Mouse (Mus musculus): ENCODE measurements at regions not wholly inside any gene's neighbourhood (a gene's known extent, or its start where the extent isn't known, plus 50 kb on each side); places are given as distances from the start of the nearest gene placed in this dataset.

DNA sequence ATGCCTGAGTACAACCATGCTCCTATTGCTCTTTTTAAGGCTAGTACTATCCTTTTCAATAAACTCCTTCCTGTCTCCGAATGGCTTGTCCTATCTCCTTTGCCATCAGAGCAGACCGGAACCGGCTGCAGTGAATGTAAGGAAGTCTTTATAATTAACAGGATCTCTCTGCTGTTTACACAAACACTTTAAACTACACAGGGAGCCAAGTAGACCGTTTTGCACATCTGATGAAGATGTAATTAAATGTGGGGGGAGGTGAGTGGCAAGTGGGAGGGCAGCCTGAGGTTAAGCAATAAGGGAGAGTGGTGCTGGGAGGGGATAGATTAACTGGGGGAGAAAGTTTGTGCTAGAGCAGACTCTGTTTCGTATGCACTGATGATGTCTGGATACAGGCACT lies 561.9 kb downstream of the Dhx35 start:
- H3K9me3 ChIP-seq (replicated peaks), result no peaks in the 10 kb centered on the region

GRCm38 (mm10) chr2:159361371-159361770 lies 566.8 kb downstream of the Dhx35 start:
- Histone ChIP-seq H3K9me3 (replicated peaks) (no peaks in the 10 kb centered on the region), H3K27me3 (ENCODE audit: low read depth, poor library complexity, severe bottlenecking) (no peaks in the 10 kb centered on the region), H3K4me1 (peaks cover 8% of the 10 kb centered on the region), H3K36me3 (no peaks in the 10 kb centered on the region), H3K27ac (no peak overlapping the region), H3K4me3 (no peak overlapping the region)
- WGBS, result 84% methylated on average over 3 of the region's 3 CpGs
- DNase-seq (ENCODE audit: low spot score), result no peak

More for the DNA sequence above, 561.9 kb downstream of the Dhx35 start:
- H3K4me3 ChIP-seq, result no peak overlapping the region
- H3K27ac ChIP-seq, result 0 out of 2 replicates have a peak overlapping the region, but pooled peaks have one; percentile 14
- WGBS, result 33% methylated on average over 5 of the region's 5 CpGs
- DNase-seq (ENCODE audit: low spot score), result no peak
- no peaks in the 10 kb centered on the region for H3K27me3 ChIP-seq (ENCODE audit: low read depth, poor library complexity, severe bottlenecking)
- H3K36me3 ChIP-seq, result no peaks in the 10 kb centered on the region
- peaks cover 13% of the 10 kb centered on the region for H3K4me1 ChIP-seq

GRCm38 (mm10) chr2:159392865-159393264 lies 598.3 kb downstream of the Dhx35 start:
- 46% methylated on average over 10 of the region's 10 CpGs for WGBS
- Histone ChIP-seq H3K27me3 (ENCODE audit: low read depth, poor library complexity, severe bottlenecking) (no peaks in the 10 kb centered on the region), H3K27ac (no peak overlapping the region), H3K4me3 (no peak overlapping the region), H3K36me3 (no peaks in the 10 kb centered on the region), H3K4me1 (no peaks in the 10 kb centered on the region), H3K9me3 (replicated peaks) (no peaks in the 10 kb centered on the region)
- DNase-seq (ENCODE audit: low spot score), result no peak

DNA sequence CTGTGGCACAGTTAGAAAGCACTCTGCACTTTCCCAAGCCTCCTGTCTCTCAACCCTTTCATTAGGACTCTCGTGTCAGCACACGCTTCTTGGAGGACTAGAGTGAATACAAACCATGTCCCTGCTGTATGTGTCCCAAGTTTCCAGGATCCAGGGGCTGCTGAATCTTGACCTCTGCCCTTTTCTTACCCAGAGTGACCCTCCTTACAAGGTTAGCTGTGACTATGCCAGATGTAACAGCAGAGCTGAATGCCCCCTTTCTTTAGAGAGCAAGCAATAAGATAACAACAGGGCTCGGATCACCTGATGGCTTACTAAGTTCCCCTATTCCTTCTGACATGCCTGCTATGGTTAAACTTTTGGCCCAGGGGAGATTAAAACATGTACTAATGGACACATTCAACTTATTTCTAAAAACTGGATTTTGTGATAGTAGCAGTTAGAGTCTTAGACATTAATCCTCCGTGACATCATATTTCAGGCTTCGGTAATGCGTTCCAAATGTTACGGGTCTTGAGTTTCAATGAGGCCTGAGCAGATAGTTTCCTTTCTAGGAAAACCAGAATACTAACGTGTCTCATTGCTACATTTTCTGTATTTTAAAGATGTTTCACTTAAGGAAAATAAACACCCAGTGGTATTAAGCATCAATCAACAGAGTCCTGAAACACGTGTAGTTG lies 607.0 kb downstream of the Dhx35 start:
- peaks cover 25% of the 10 kb centered on the region for H3K4me1 ChIP-seq
- no peak overlapping the region for H3K27ac ChIP-seq
- H3K4me3 ChIP-seq, result no peak overlapping the region
- H3K36me3 ChIP-seq, result no peaks in the 10 kb centered on the region
- no peaks in the 10 kb centered on the region for H3K9me3 ChIP-seq (replicated peaks)
- H3K27me3 ChIP-seq (ENCODE audit: low read depth, poor library complexity, severe bottlenecking), result 0 out of 2 replicates have a peak, but pooled peaks cover 3% of the 10 kb centered on the region
- 35% methylated on average over 9 of the region's 9 CpGs for WGBS
- DNase-seq (ENCODE audit: low spot score), result peak; percentile 35

DNA sequence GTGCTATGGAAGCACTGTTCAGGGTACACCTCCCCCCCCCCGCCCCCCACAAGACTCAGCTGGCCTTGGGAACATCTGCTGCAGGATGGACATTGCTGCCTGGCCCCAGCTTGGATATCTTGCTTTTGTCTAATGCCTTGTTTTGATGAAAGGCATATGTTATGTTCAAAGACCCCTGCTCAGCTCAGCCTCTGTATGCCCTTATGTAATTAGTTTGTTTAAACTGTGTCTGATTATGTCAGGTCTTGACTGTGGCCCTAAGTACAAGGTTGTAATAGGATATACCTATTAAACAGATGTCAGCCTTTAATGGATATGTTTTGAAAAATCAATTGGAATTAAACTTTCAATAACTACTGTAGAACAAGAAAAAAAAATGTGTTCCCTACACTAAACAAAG lies 610.3 kb downstream of the Dhx35 start:
- Histone ChIP-seq H3K4me1 (peaks cover 25% of the 10 kb centered on the region), H3K4me3 (no peak overlapping the region), H3K9me3 (replicated peaks) (no peaks in the 10 kb centered on the region), H3K27ac (no peak overlapping the region), H3K27me3 (ENCODE audit: low read depth, poor library complexity, severe bottlenecking) (peaks cover 19% of the 10 kb centered on the region; the same call in 1 of the 2 replicates), H3K36me3 (no peaks in the 10 kb centered on the region)
- WGBS, result 70% methylated on average over 1 of the region's 1 CpGs
- no peak for DNase-seq (ENCODE audit: low spot score)

- Histone ChIP-seq H3K36me3 (no peaks in the 10 kb centered on the region), H3K27ac (no peak overlapping the region), H3K27me3 (ENCODE audit: low read depth, poor library complexity, severe bottlenecking) (peaks cover 39% of the 10 kb centered on the region), H3K9me3 (replicated peaks) (no peaks in the 10 kb centered on the region), H3K4me1 (peaks cover 18% of the 10 kb centered on the region), H3K4me3 (no peak overlapping the region)
- WGBS, result 15% methylated on average over 1 of the region's 1 CpGs
- DNase-seq (ENCODE audit: low spot score), result peak; percentile 69
These were observed 620.0 kb downstream of the Dhx35 start for GRCm38 (mm10) chr2:159414599-159414998.

DNA sequence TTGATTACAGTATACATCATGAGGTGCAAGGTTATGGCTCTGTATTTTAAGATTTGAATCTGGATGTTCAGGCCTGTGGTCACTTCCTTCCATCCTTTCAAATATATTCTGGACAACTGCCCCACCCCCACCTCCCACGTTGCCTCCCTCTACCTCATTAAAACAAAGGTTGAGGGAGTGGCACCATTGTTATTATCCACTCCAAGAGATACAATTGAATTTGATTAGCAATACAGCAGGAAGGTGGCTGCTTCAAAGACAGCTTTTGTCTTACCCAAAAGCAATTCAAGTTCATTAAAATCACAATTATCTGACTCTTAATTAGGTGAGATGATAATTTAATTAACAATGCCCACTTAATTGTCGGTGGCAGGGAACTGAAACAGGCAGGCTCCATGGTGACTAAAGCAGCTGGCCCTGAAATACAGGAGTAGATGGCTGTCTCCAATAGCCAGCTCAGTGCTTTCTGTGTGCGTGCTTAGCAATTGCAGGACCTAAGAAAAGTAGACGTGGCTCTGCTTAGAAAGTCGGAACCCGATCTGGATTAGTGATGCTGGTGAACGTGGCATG lies 623.8 kb downstream of the Dhx35 start:
- no peaks in the 10 kb centered on the region for H3K9me3 ChIP-seq (replicated peaks)
- H3K4me3 ChIP-seq, result no peak overlapping the region
- WGBS, result 77% methylated on average over 7 of the region's 7 CpGs
- no peaks in the 10 kb centered on the region for H3K36me3 ChIP-seq
- peaks cover 32% of the 10 kb centered on the region for H3K4me1 ChIP-seq
- no peak for DNase-seq (ENCODE audit: low spot score)
- peaks cover 22% of the 10 kb centered on the region for H3K27me3 ChIP-seq (ENCODE audit: low read depth, poor library complexity, severe bottlenecking)
- no peak overlapping the region for H3K27ac ChIP-seq

GRCm38 (mm10) chr2:159422281-159422937 lies 627.8 kb downstream of the Dhx35 start:
- no peaks in the 10 kb centered on the region for H3K9me3 ChIP-seq (replicated peaks)
- WGBS, result 45% methylated on average over 7 of the region's 7 CpGs
- no peak overlapping the region for H3K4me3 ChIP-seq
- no peaks in the 10 kb centered on the region for H3K36me3 ChIP-seq
- peak; percentile 43 for DNase-seq (ENCODE audit: low spot score)
- H3K27me3 ChIP-seq (ENCODE audit: low read depth, poor library complexity, severe bottlenecking), result peaks cover 5% of the 10 kb centered on the region; the same call in 1 of the 2 replicates
- H3K27ac ChIP-seq, result peak overlapping the region; percentile 64
- peaks cover 29% of the 10 kb centered on the region for H3K4me1 ChIP-seq

GRCm38 (mm10) chr2:159428201-159428600 lies 633.6 kb downstream of the Dhx35 start:
- H3K27me3 ChIP-seq (ENCODE audit: low read depth, poor library complexity, severe bottlenecking), result no peaks in the 10 kb centered on the region
- peaks cover 40% of the 10 kb centered on the region for H3K4me1 ChIP-seq
- no peak overlapping the region for H3K27ac ChIP-seq
- H3K4me3 ChIP-seq, result no peak overlapping the region
- no peak for DNase-seq (ENCODE audit: low spot score)
- no peaks in the 10 kb centered on the region for H3K9me3 ChIP-seq (replicated peaks)
- H3K36me3 ChIP-seq, result no peaks in the 10 kb centered on the region
- 51% methylated on average over 1 of the region's 1 CpGs for WGBS

DNA sequence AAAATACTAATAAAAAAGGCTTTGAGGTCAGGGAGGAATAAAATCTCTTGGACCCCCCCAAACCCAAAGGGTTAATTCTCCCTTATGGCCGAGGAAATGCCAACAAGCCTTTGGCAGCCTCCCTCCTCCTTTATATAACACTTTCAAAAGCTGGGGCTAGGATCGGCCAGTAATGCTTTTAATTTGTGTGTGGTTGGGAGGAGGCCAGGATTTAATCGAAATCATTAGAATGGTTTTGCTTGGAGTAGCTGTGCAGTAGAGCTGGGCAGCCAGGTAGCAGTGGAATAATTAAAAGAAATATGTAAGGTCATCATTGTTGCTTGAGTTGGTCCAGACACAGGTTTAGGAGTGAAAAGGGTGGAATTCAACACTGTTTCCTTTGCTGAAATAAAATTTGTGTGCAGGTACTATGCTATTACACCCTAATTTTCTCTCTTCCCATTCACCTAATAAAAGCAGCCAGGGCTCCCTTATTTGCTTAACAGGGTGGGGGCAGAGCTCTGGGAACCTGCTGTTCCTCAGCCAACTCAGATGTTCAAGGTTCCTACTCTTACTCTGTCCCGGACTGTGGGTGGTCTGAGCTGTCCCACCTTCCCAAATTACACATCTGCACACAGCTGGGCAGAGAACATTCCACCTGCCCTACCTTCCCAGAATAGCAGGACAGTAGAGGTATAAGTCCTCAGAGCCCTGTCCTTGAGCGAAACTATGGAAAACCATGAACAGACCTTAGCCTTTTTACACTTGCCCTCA lies 636.1 kb downstream of the Dhx35 start:
- no peak for DNase-seq (ENCODE audit: low spot score)
- WGBS, result 72% methylated on average over 5 of the region's 5 CpGs
- H3K9me3 ChIP-seq (replicated peaks), result no peaks in the 10 kb centered on the region
- no peaks in the 10 kb centered on the region for H3K36me3 ChIP-seq
- H3K4me3 ChIP-seq, result no peak overlapping the region
- no peaks in the 10 kb centered on the region for H3K27me3 ChIP-seq (ENCODE audit: low read depth, poor library complexity, severe bottlenecking)
- peaks cover 25% of the 10 kb centered on the region for H3K4me1 ChIP-seq
- H3K27ac ChIP-seq, result no peak overlapping the region

GRCm38 (mm10) chr2:159438961-159439360 lies 644.4 kb downstream of the Dhx35 start:
- Histone ChIP-seq H3K27ac (no peak overlapping the region), H3K27me3 (ENCODE audit: low read depth, poor library complexity, severe bottlenecking) (no peaks in the 10 kb centered on the region), H3K9me3 (replicated peaks) (no peaks in the 10 kb centered on the region), H3K4me3 (no peak overlapping the region), H3K4me1 (peaks cover 14% of the 10 kb centered on the region), H3K36me3 (no peaks in the 10 kb centered on the region)
- DNase-seq (ENCODE audit: low spot score), result no peak
- WGBS, result 68% methylated on average over 6 of the region's 6 CpGs

DNA sequence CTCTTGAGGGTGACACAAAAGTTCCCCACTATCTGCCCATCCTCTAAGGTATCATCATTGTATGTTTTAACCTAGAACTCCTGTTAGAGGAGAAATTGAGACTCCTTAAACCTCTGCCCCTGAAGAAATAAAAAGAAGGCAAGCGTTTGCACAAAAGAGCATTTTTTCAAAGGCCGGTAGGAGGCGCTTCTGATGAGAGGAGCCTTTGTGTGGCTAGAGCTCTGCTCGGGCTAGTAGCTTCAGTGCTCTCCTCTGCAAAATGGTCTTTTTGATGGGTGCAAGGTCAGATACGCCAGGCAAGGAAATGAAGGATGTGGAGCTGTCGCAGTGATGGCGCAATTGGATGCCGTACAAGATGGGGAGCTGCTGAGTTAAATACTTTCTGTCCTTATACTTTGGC lies 649.0 kb downstream of the Dhx35 start:
- no peaks in the 10 kb centered on the region for H3K27me3 ChIP-seq (ENCODE audit: low read depth, poor library complexity, severe bottlenecking)
- no peaks in the 10 kb centered on the region for H3K9me3 ChIP-seq (replicated peaks)
- H3K36me3 ChIP-seq, result no peaks in the 10 kb centered on the region
- DNase-seq (ENCODE audit: low spot score), result no peak
- no peak overlapping the region for H3K27ac ChIP-seq
- peaks cover 14% of the 10 kb centered on the region for H3K4me1 ChIP-seq
- H3K4me3 ChIP-seq, result no peak overlapping the region
- WGBS, result 30% methylated on average over 8 of the region's 8 CpGs

DNA sequence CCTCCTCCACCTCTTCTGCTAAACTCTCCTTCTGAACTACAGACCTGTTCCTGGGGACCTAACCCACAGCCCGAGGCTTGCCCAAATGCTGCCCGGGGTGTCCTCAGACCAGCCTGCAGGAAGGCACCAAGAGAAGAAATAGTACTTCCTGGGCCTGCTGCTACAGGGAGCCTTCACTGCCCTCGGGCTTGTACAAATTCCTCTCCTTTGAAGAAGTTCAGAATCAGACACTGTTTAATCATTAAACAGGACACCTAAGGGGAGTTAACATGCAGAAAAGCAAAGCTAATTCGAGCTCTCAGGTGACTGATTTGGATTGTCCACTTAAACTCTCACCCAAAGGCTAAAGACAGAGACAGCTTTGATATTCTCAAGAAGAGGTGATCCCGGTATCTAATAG lies 651.8 kb downstream of the Dhx35 start:
- H3K27me3 ChIP-seq (ENCODE audit: low read depth, poor library complexity, severe bottlenecking), result no peaks in the 10 kb centered on the region
- no peak overlapping the region for H3K4me3 ChIP-seq
- H3K9me3 ChIP-seq (replicated peaks), result no peaks in the 10 kb centered on the region
- H3K36me3 ChIP-seq, result no peaks in the 10 kb centered on the region
- H3K27ac ChIP-seq, result no peak overlapping the region
- H3K4me1 ChIP-seq, result peaks cover 13% of the 10 kb centered on the region
- 70% methylated on average over 5 of the region's 5 CpGs for WGBS
- DNase-seq (ENCODE audit: low spot score), result no peak

Measured in limb, embryonic 10.5 days (tissue).